Mouse (Mus musculus) urinary bladder, adult 2 months (tissue): ENCODE results near the gene Tmem100. TPM values are rescaled to one million over a fixed set of nuclear protein-coding genes. Genes with fewer than 3 reads are reported as not detected.

Source experiments
- DNase-seq: peaks from one replicate; pipeline ENCODE4 v3.0.0; 2022; ENCODE audit warnings: low spot score
- polyA plus RNA-seq: library from polyadenylated mRNA; depleted of rRNA; stranded (reverse); fragments of >200 nt; gene quantifications from 2 replicates; pipeline ENCODE4 v1.2.3, GENCODE M21; 2012; rRNA removed

The Tmem100 gene
- polyA plus RNA-seq, 1 experiment: 11.0 TPM

DNA sequence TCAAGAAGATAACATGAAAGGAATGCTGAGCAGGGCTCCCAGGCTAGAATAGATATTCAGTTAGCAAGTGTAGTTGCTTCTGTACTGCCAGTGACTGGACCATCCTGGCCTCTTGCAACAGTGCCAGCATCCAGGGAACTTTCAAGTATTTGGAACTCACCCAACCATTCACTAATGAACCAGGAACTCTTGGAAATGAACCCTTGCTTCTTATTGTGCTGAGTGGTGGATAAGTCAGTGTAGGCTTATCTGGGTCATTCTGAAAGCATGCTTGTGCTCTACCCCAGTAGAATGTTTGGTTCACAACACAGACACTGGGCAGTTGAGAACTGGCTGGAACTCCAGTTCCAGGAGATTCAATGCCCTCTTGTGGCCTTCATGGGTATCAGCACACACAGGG lies 29.1 kb downstream of the Tmem100 start:
- no peak for DNase-seq

GRCm38 (mm10) chr11:90062657-90063056 lies 32.5 kb downstream of the Tmem100 start:
- DNase-seq: no peak

GRCm38 (mm10) chr11:90066405-90067250 lies 36.5 kb downstream of the Tmem100 start:
- no peak for DNase-seq

DNA sequence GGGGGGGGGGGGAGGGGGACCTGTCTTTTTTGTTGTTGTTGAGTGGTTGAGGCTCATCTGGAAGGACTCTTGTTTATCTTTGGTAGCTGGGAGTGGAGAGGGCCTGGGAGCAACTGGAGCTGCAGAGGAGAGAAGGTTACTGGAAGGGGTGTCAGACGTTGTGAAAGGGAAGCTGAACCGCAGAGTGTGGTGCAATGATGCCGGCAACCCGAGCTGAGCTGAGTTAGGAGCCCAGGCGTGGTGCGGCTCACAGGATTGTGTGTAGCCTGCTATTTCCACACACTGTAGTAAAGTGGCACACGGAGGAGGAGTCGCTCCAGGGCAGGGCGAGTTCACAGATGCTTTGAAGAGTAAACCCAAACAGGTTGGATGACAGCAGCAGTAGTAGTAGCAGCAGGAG lies 41.6 kb downstream of the Tmem100 start:
- no peak for DNase-seq

- no peak for DNase-seq
Observed at GRCm38 (mm10) chr11:90073201-90073600, 43.1 kb downstream of the Tmem100 start.

DNA sequence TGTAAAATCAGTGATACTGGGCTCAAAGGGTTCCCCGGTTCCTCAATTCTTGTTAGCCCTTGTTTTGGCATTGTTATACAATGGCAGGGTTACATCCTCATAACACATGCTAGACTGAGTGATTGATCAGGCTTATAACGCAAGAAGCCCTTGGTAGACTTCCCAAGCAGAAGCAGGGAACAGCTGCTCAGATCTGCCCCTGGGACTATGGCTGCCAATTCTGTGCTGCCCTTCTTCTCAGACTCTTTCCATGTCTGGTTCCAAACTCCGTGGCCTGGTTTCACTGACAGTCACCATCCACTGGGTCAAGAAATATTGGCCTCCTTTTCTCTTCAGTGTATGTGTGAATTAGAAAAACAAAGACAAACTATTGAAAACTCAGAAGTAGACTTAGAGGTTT lies 46.5 kb downstream of the Tmem100 start:
- DNase-seq: no peak

DNA sequence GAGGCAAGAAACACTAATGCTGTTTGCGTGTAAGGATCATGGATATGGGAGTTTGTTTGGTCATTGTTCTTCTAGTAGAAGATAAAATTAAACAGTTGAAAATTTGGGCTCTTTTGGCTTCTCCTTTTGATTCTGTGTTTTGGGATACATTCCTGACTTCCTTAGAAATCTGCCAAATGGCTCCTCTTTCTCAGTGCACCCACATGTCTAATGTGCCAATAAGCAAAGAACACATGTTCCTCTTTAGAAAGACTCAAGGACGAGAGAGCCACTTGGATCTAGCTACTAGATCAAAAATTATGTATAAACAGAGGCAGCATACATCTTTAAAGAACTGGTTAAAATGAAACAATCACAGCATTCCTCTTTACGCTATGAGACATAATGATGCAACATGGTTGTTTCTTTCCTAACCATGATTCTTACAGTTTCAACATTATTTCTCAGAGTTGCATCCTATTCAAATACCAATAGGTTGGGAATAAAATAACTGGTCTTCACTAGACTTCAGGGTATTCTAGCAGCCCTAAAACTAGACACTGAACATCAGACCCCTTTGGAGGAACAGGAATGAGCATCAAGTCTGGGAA lies 50.6 kb downstream of the Tmem100 start:
- DNase-seq: no peak

GRCm38 (mm10) chr11:90081820-90082596 lies 51.9 kb downstream of the Tmem100 start:
- no peak for DNase-seq

GRCm38 (mm10) chr11:90083042-90083441 lies 52.9 kb downstream of the Tmem100 start:
- DNase-seq: no peak

- no peak for DNase-seq
Observed at GRCm38 (mm10) chr11:90084166-90084565, 54.0 kb downstream of the Tmem100 start.

Other genes starting within 250 kb of the Tmem100 start
- gene Pctp, start 27.5 kb upstream of the Tmem100 start, polyA plus RNA-seq: 6.0 and 6.9 TPM in 2 replicates
- gene Gm45716, start 157.3 kb downstream of the Tmem100 start, polyA plus RNA-seq: 2.4 and 3.5 TPM in 2 replicates
- 58.0 and 63.6 TPM in 2 replicates for gene Mmd, start 219.1 kb downstream of the Tmem100 start, polyA plus RNA-seq